Mouse (Mus musculus) heart, embryonic 10.5 days (tissue): ENCODE measurements around the gene Arhgap24. TPM values are rescaled to one million over a fixed set of nuclear protein-coding genes. Genes with fewer than 3 reads are reported as not detected.

Experiments
- DNase-seq: peaks from one replicate; pipeline ENCODE4 v3.0.0-alpha.2; 2017; ENCODE audit warnings: low spot score
- H3K27ac ChIP-seq: fragments of 300-500 bp; sonication (generic); 2 replicates; pipeline ENCODE4 v1.5.1; 2016; ENCODE audit warnings: mild to moderate bottlenecking
- H3K27me3 ChIP-seq: fragments of 300-500 bp; sonication (generic); 2 replicates; pipeline ENCODE4 v1.6.1; 2016; ENCODE audit warnings: mild to moderate bottlenecking; ENCODE audit not compliant: poor library complexity, insufficient read depth, severe bottlenecking
- H3K36me3 ChIP-seq: fragments of 300-500 bp; sonication (generic); 2 replicates; pipeline ENCODE4 v1.6.1; 2016; ENCODE audit warnings: mild to moderate bottlenecking, moderate library complexity
- H3K4me1 ChIP-seq: fragments of 300-500 bp; sonication (generic); 2 replicates; pipeline ENCODE4 v1.6.1; 2016; ENCODE audit warnings: mild to moderate bottlenecking
- H3K4me3 ChIP-seq: fragments of 300-500 bp; sonication (generic); 2 replicates; pipeline ENCODE4 v1.5.1; 2016; ENCODE audit warnings: mild to moderate bottlenecking, moderate library complexity
- H3K9me3 ChIP-seq: fragments of 300-500 bp; sonication (generic); 2 replicates; pipeline ENCODE4 v1.6.1; 2016; ENCODE audit warnings: mild to moderate bottlenecking, moderate library complexity
- WGBS: fragments of 180-500 bp; shearing (Covaris S2); methylation state at CpG from one replicate; pipeline ENCODE4 v1.1.7; 2016; 5-methylcytosine and 5-hydroxymethylcytosine counted together
- polyA plus RNA-seq: library from polyadenylated mRNA; unstranded; fragments of >200 nt; fragmentation: Nextera tagmentation; extraction: Ambion mirVana; gene quantifications from 2 replicates; pipeline ENCODE4 v1.2.1, GENCODE M21; 2016

Arhgap24 gene
- polyA plus RNA-seq, 1 experiment from 2014 or later: 8.1 TPM

DNA sequence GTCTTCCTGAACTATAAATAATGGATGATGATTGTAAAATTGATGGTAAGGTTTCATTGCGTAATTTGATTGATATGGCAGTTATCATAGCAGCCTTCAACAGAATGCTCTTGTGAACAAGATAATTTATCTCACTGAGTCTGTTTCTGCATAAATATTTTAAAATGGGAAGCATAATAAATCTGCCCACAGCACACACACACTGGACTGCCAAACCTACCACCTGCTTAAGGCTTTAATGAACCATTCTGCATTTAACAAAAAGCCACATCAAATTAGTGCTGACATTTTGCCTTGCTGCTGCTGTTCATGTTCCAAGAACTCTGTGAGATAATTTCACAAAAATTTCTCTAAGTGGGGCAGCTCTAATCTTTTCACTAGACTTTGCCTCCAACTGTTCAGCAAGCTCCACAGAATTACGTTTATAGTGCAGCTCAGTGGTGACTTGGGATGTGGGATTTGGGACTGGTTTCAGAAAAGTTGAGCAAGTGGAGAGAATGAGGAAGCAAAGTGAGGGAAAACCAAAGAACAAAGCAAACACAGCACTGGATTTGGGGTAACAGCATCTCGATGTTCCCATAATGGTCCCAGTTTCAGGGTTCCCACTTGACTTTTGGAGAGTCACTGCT is 142.7 kb downstream of the Arhgap24 start:
- Histone ChIP-seq H3K27ac (no peak overlapping the region), H3K4me1 (peaks cover 5% of the 10 kb centered on the region; the same call in 1 of the 2 replicates)
- 85% methylated on average over 3 of the region's 3 CpGs for WGBS

GRCm38 (mm10) chr5:102626671-102627070 is 145.5 kb downstream of the Arhgap24 start:
- H3K27ac ChIP-seq: no peak overlapping the region

More for the DNA sequence above, 142.7 kb downstream of the Arhgap24 start:
- Histone ChIP-seq H3K27me3 (no peaks in the 10 kb centered on the region), H3K4me3 (no peak overlapping the region), H3K9me3 (no peaks in the 10 kb centered on the region), H3K36me3 (no peaks in the 10 kb centered on the region)
- no peak for DNase-seq

GRCm38 (mm10) chr5:102629362-102629771 is 148.2 kb downstream of the Arhgap24 start:
- 72% methylated on average over 11 of the region's 11 CpGs for WGBS

More at GRCm38 (mm10) chr5:102626671-102627070, 145.5 kb downstream of the Arhgap24 start:
- Histone ChIP-seq H3K36me3 (no peaks in the 10 kb centered on the region), H3K27me3 (no peaks in the 10 kb centered on the region), H3K4me1 (peaks cover 5% of the 10 kb centered on the region; the same call in 1 of the 2 replicates), H3K4me3 (no peak overlapping the region), H3K9me3 (no peaks in the 10 kb centered on the region)
- 47% methylated on average over 2 of the region's 2 CpGs for WGBS
- DNase-seq: no peak

DNA sequence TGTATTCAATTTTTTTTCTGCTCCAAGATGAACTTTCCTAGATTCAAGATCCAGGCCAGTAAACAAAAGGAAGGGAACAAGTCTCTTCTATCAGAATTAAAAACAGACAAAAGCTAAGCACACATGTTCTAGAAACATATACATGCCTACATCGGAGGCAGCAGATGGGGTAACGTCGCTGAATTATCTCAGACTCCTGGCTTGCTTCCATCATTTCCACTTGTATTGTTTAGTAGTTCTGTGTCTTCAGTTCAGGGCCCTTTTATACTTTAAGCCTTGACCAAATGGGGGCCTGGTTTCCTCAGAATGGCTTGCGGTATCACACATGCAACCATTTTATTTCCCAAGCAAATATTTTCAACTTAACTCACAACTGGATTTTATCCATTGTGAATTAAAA is 154.4 kb downstream of the Arhgap24 start:
- H3K27me3 ChIP-seq: no peaks in the 10 kb centered on the region
- no peak overlapping the region for H3K4me3 ChIP-seq
- no peaks in the 10 kb centered on the region for H3K36me3 ChIP-seq
- no peaks in the 10 kb centered on the region for H3K9me3 ChIP-seq
- H3K4me1 ChIP-seq: no peaks in the 10 kb centered on the region
- H3K27ac ChIP-seq: no peak overlapping the region
- no peak for DNase-seq
- WGBS: 86% methylated on average over 4 of the region's 4 CpGs

More at GRCm38 (mm10) chr5:102629362-102629771, 148.2 kb downstream of the Arhgap24 start:
- Histone ChIP-seq H3K4me1 (peaks cover 5% of the 10 kb centered on the region; the same call in 1 of the 2 replicates), H3K36me3 (no peaks in the 10 kb centered on the region), H3K4me3 (no peak overlapping the region), H3K27ac (no peak overlapping the region), H3K27me3 (no peaks in the 10 kb centered on the region), H3K9me3 (no peaks in the 10 kb centered on the region)
- no peak for DNase-seq

DNA sequence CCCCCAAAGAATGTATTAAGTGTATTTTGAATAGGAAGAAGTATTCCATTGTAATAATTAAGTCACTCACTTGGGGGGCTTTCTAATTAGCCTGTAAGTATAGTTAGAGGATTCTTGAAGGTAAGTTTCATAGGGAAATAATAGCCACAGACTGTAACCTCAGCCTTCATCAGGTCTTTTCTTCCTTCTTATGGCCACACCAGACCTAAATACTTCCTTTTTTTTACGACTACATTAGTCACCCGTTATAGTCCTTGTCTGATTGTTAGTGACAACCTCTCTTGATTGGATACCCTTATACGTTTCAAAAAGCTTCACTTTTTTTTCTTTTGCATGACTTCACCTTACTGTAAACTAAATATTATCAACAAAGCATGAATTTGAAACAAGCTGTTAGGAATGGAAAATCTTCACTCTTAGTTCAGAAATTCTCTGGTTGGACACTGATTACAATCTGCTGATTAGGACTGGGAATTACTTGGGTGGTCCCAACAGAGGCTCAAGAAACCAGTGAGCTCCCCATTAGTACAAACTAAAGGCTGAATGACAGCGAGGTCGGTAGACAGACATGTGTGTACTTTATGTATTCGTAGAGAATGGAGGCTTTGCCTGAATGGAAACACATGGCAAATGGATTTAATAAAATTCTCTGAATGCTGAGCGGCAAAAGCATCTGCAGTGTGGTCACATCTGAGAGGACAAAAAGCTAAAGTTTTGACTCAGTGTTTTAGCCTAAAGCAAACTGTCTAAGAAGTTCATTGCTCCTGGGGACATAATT is 158.8 kb downstream of the Arhgap24 start:
- WGBS: 73% methylated on average over 7 of the region's 7 CpGs
- Histone ChIP-seq H3K4me1 (no peaks in the 10 kb centered on the region), H3K36me3 (no peaks in the 10 kb centered on the region), H3K4me3 (no peak overlapping the region), H3K9me3 (no peaks in the 10 kb centered on the region), H3K27ac (no peak overlapping the region), H3K27me3 (no peaks in the 10 kb centered on the region)
- DNase-seq: no peak

GRCm38 (mm10) chr5:102643364-102643763 is 162.2 kb downstream of the Arhgap24 start:
- no peak for DNase-seq
- H3K36me3 ChIP-seq: no peaks in the 10 kb centered on the region
- no peak overlapping the region for H3K4me3 ChIP-seq
- WGBS: 83% methylated on average over 7 of the region's 7 CpGs
- no peaks in the 10 kb centered on the region for H3K4me1 ChIP-seq
- H3K27ac ChIP-seq: no peak overlapping the region
- no peaks in the 10 kb centered on the region for H3K27me3 ChIP-seq
- no peaks in the 10 kb centered on the region for H3K9me3 ChIP-seq

DNA sequence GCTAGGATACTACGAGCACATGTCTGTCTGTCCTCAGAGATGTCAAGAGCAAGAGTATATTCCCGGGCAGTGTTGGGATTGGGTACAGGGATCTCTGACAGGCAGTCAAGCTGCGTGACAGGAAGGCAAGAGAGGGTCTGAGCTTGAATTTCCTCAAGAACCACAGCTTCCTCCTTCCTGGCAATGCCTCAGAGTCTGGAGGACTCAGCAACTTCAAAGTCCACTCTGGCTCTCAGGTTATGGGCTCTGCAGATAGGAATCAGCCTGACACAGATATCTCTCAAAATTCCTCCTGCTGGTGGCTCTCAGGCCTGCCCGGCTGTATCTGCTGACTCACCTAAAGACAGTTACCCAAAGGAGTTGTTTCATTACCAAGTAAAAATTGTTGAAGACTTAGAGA is 162.6 kb downstream of the Arhgap24 start:
- no peaks in the 10 kb centered on the region for H3K9me3 ChIP-seq
- DNase-seq: no peak
- no peaks in the 10 kb centered on the region for H3K4me1 ChIP-seq
- no peak overlapping the region for H3K27ac ChIP-seq
- WGBS: 64% methylated on average over 4 of the region's 4 CpGs
- no peaks in the 10 kb centered on the region for H3K27me3 ChIP-seq
- no peak overlapping the region for H3K4me3 ChIP-seq
- H3K36me3 ChIP-seq: no peaks in the 10 kb centered on the region

DNA sequence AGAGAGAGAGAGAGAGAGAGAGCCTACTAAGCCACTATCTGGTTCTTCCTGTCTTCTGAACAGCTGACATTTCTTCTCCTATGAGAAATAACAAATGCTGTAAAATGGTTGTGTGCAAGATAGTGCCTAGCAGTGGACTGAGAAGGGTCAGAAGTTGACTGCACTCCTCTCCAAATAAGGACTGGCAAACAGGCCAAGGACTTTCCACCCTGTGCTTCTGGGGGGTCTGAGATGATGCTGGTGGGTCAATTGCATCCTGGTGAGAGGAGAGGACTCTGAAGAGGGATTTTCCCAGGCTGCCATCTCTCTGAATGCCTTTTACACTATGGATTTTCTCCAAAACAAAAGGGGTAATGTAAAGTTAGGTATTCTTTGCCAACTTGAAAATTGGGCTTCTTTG is 177.9 kb downstream of the Arhgap24 start:
- Histone ChIP-seq H3K4me1 (peaks cover 7% of the 10 kb centered on the region), H3K36me3 (no peaks in the 10 kb centered on the region), H3K9me3 (no peaks in the 10 kb centered on the region), H3K4me3 (no peak overlapping the region), H3K27ac (no peak overlapping the region), H3K27me3 (no peaks in the 10 kb centered on the region)
- peak; percentile 20 for DNase-seq

GRCm38 (mm10) chr5:102664988-102665726 is 184.0 kb downstream of the Arhgap24 start:
- Histone ChIP-seq H3K9me3 (no peaks in the 10 kb centered on the region), H3K4me3 (no peak overlapping the region), H3K27me3 (no peaks in the 10 kb centered on the region), H3K4me1 (no peaks in the 10 kb centered on the region), H3K36me3 (no peaks in the 10 kb centered on the region), H3K27ac (no peak overlapping the region)
- DNase-seq: no peak
- 71% methylated on average over 13 of the region's 13 CpGs for WGBS

DNA sequence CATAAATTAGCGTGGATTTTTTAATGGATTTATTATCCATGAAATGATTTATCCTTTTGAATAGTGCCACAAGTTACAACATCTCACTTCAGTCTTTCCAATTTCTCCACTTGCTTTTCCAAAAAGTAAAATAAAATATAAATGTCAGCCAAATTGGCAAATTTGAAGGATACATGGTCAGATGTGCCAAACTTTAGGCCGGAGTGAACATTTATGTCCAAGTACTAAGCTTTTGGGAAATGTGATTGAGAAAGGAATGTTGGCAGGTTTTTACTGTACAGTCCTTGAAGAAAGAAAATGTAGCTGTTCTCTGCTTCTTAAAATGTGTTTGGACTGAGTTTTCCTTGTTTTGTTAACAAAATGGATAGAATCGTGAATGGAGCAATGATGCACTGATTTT is 185.7 kb downstream of the Arhgap24 start:
- Histone ChIP-seq H3K36me3 (no peaks in the 10 kb centered on the region), H3K27me3 (no peaks in the 10 kb centered on the region)
- 91% methylated on average over 3 of the region's 3 CpGs for WGBS

GRCm38 (mm10) chr5:102667754-102668575 is 186.8 kb downstream of the Arhgap24 start:
- DNase-seq: no peak
- no peak overlapping the region for H3K4me3 ChIP-seq
- no peaks in the 10 kb centered on the region for H3K27me3 ChIP-seq
- no peaks in the 10 kb centered on the region for H3K36me3 ChIP-seq
- no peaks in the 10 kb centered on the region for H3K4me1 ChIP-seq
- 84% methylated on average over 9 of the region's 9 CpGs for WGBS
- no peaks in the 10 kb centered on the region for H3K9me3 ChIP-seq
- H3K27ac ChIP-seq: no peak overlapping the region

More for the DNA sequence above, 185.7 kb downstream of the Arhgap24 start:
- Histone ChIP-seq H3K9me3 (no peaks in the 10 kb centered on the region), H3K27ac (no peak overlapping the region), H3K4me1 (no peaks in the 10 kb centered on the region), H3K4me3 (no peak overlapping the region)
- no peak for DNase-seq

GRCm38 (mm10) chr5:102670206-102670605 is 189.0 kb downstream of the Arhgap24 start:
- Histone ChIP-seq H3K27me3 (no peaks in the 10 kb centered on the region), H3K9me3 (no peaks in the 10 kb centered on the region), H3K4me3 (no peak overlapping the region), H3K27ac (no peak overlapping the region), H3K4me1 (no peaks in the 10 kb centered on the region), H3K36me3 (no peaks in the 10 kb centered on the region)
- WGBS: 65% methylated on average over 4 of the region's 4 CpGs
- DNase-seq: no peak
